Mouse (Mus musculus): ENCODE measurements around the gene Dnah6.

- TF ChIP-seq CTCF (IDR thresholded peaks at IDR 0.05) (no peak), EP300 (IDR thresholded peaks at IDR 0.05) (no peak)
Observed at GRCm38 (mm10) chr6:73012931-73013330, 208.5 kb downstream of the Dnah6 start.

Data from lung, postnatal 0 days (tissue).